Mouse (Mus musculus): Measurements from ENCODE around the gene Cpne9.

DNA sequence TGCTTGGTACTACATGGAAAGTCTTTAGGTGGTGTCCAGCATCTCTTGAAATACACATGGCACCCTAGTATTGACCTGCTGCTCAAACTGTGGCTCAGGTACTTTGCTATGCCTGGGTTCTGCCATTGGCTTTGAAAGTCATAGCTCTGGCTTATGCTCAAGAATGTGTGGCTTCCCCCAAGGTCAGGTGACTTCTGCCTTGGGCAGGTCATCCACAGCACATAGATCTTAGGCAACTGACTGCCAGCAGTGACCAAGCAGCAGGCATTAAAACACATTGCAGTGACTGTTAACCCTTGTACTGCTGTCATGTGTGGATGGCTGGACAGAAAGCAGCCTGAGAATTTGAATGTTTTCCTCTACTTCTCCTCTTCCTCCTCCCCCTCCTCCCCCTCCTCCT lies 27.2 kb upstream of the Cpne9 start:
- TF ChIP-seq CTCF (IDR thresholded peaks at IDR 0.05; ENCODE audit: extremely low read depth, insufficient read depth, insufficient read length, insufficient replicate concordance): no peak
- no peak for TF ChIP-seq POLR2A (IDR thresholded peaks at IDR 0.05; ENCODE audit: low read depth, low read length)
